Mouse (Mus musculus): ENCODE results near the gene Mgll.

GRCm38 (mm10) chr6:88778047-88778688 is 54.0 kb downstream of the Mgll start:
- TF ChIP-seq NANOG (IDR thresholded peaks at IDR 0.05; ENCODE audit: borderline replicate concordance, low read length): no peak
- TF ChIP-seq CTCF (conservative IDR thresholded peaks at IDR 0.05; ENCODE audit: low read length): no peak
- no peak for TF ChIP-seq POU5F1 (IDR thresholded peaks at IDR 0.05; ENCODE audit: borderline replicate concordance, low read length)
